In genomic region chr2:109986036-109986785, GRCm38 (mm10) we compare ENCODE assay signal across 21 mouse cellular contexts. TPM values are rescaled to one million over a fixed set of nuclear protein-coding genes. Genes with fewer than 3 reads are reported as not detected.
DNase-seq lines count a peak whose midpoint lies in the region; ATAC-seq lines count a peak whose summit lies in the region.
"Had no signal": no experiment of that assay in that cellular context is flagged by ENCODE, and none has a peak within 500 bp of the region (broad histone marks: within the 10 kb centered on the region; RNA-seq: fewer than 3 reads in every experiment).

No protein-coding gene starts in this region.

- no peak overlapping the region for H3K4me3 ChIP-seq in hindbrain, embryonic 10.5 days
- H3K4me3 ChIP-seq in hindbrain, embryonic 13.5 days, result no peak overlapping the region
- no peak overlapping the region for H3K4me3 ChIP-seq in limb, embryonic 12.5 days (replicated peaks)
- H3K4me3 ChIP-seq in limb, embryonic 10.5 days, result no peak overlapping the region
- no peak overlapping the region for H3K4me3 ChIP-seq in embryonic facial prominence, embryonic 15.5 days (replicated peaks)
- H3K4me3 ChIP-seq: embryonic facial prominence, embryonic 12.5 days; gastrocnemius, adult 2 months; hindbrain, embryonic 15.5 days; lung, embryonic 15.5 days; midbrain, embryonic 12.5 days had no signal

- peaks cover 61% of the 10 kb centered on the region for H3K4me1 ChIP-seq in hindbrain, embryonic 10.5 days (replicated peaks)
- H3K4me1 ChIP-seq in hindbrain, embryonic 13.5 days (replicated peaks), result peaks cover 35% of the 10 kb centered on the region
- H3K4me1 ChIP-seq in limb, embryonic 12.5 days (replicated peaks), result peaks cover 68% of the 10 kb centered on the region
- peaks cover 68% of the 10 kb centered on the region for H3K4me1 ChIP-seq in limb, embryonic 10.5 days
- peaks cover 38% of the 10 kb centered on the region for H3K4me1 ChIP-seq in embryonic facial prominence, embryonic 15.5 days
- H3K4me1 ChIP-seq: lung, embryonic 15.5 days had no signal

- no peak overlapping the region for H3K4me2 ChIP-seq in hindbrain, embryonic 13.5 days
- no peak overlapping the region for H3K4me2 ChIP-seq in limb, embryonic 12.5 days
- H3K4me2 ChIP-seq in embryonic facial prominence, embryonic 15.5 days (replicated peaks), result no peak overlapping the region
- H3K4me2 ChIP-seq: embryonic facial prominence, embryonic 12.5 days; hindbrain, embryonic 15.5 days; lung, embryonic 15.5 days; midbrain, embryonic 12.5 days had no signal

- H3K9ac ChIP-seq in hindbrain, embryonic 13.5 days, result no peak overlapping the region
- no peak overlapping the region for H3K9ac ChIP-seq in limb, embryonic 12.5 days (replicated peaks)
- H3K9ac ChIP-seq in embryonic facial prominence, embryonic 15.5 days, result no peak overlapping the region
- H3K9ac ChIP-seq: embryonic facial prominence, embryonic 12.5 days; forebrain, postnatal 0 days; hindbrain, embryonic 15.5 days; lung, embryonic 15.5 days; midbrain, embryonic 12.5 days had no signal

- peaks cover 11% of the 10 kb centered on the region; the same call in 1 of the 2 replicates for H3K36me3 ChIP-seq in hindbrain, embryonic 10.5 days
- no peaks in the 10 kb centered on the region for H3K36me3 ChIP-seq in hindbrain, embryonic 13.5 days
- no peaks in the 10 kb centered on the region; the same call in 1 of the 2 replicates for H3K36me3 ChIP-seq in limb, embryonic 12.5 days
- H3K36me3 ChIP-seq in limb, embryonic 10.5 days, result 0 out of 2 replicates have a peak, but pooled peaks cover 2% of the 10 kb centered on the region
- H3K36me3 ChIP-seq in embryonic facial prominence, embryonic 15.5 days, result no peaks in the 10 kb centered on the region
- H3K36me3 ChIP-seq: embryonic facial prominence, embryonic 12.5 days; hindbrain, embryonic 15.5 days; lung, embryonic 15.5 days; midbrain, embryonic 12.5 days had no signal

- no peak for ATAC-seq in hindbrain, embryonic 13.5 days (ENCODE audit: low FRiP score)
- no peak for ATAC-seq in limb, embryonic 12.5 days (ENCODE audit: insufficient number of reproducible peaks, insufficient read depth, low FRiP score, low TSS enrichment, low read depth)
- no peak for ATAC-seq in embryonic facial prominence, embryonic 15.5 days (ENCODE audit: insufficient number of reproducible peaks, low FRiP score, low TSS enrichment, low read depth)
- ATAC-seq: forebrain, postnatal 0 days had no signal

- H3K27ac ChIP-seq in hindbrain, embryonic 10.5 days, result peak overlapping the region; percentile 45; the same call in 1 of the 2 replicates
- H3K27ac ChIP-seq in hindbrain, embryonic 13.5 days, result no peak overlapping the region
- H3K27ac ChIP-seq in limb, embryonic 12.5 days, result peak overlapping the region; percentile 69; the same call in 1 of the 2 replicates
- H3K27ac ChIP-seq in limb, embryonic 10.5 days, result no peak overlapping the region; the same call in 1 of the 2 replicates
- peak overlapping the region; percentile 51; the same call in 1 of the 2 replicates for H3K27ac ChIP-seq in embryonic facial prominence, embryonic 15.5 days (replicated peaks)
- H3K27ac ChIP-seq: gastrocnemius, adult 2 months; hindbrain, embryonic 15.5 days; lung, embryonic 15.5 days; macrophage had no signal

- peak; percentile 38 for DNase-seq in adrenal gland, adult 2 months
- no peak for DNase-seq in adrenal gland, postnatal 36 days
- no peak for DNase-seq in hindbrain, embryonic 10.5 days (ENCODE audit: low spot score)
- no peak for DNase-seq in limb, embryonic 10.5 days (ENCODE audit: low spot score)
- no peak for DNase-seq in layer of hippocampus, adult 9-11 months
- DNase-seq: adrenal gland, adult 8-10 months; cerebellum, adult 9-10 months; forebrain, postnatal 0 days; gastrocnemius, adult 2 months; heart, postnatal 10 days; layer of hippocampus, postnatal 36 days; liver; thymus, adult 2 months had no signal

- no peaks in the 10 kb centered on the region for H3K27me3 ChIP-seq in hindbrain, embryonic 10.5 days (ENCODE audit: insufficient read depth, poor library complexity, severe bottlenecking)
- H3K27me3 ChIP-seq in hindbrain, embryonic 13.5 days, result no peaks in the 10 kb centered on the region
- H3K27me3 ChIP-seq in limb, embryonic 12.5 days, result no peaks in the 10 kb centered on the region
- H3K27me3 ChIP-seq in limb, embryonic 10.5 days (ENCODE audit: low read depth, poor library complexity, severe bottlenecking), result no peaks in the 10 kb centered on the region
- H3K27me3 ChIP-seq in embryonic facial prominence, embryonic 15.5 days, result no peaks in the 10 kb centered on the region
- H3K27me3 ChIP-seq: embryonic facial prominence, embryonic 12.5 days; hindbrain, embryonic 15.5 days; midbrain, embryonic 12.5 days had no signal

- no peaks in the 10 kb centered on the region for H3K9me3 ChIP-seq in hindbrain, embryonic 10.5 days
- no peaks in the 10 kb centered on the region for H3K9me3 ChIP-seq in hindbrain, embryonic 13.5 days
- no peaks in the 10 kb centered on the region for H3K9me3 ChIP-seq in limb, embryonic 12.5 days
- no peaks in the 10 kb centered on the region for H3K9me3 ChIP-seq in limb, embryonic 10.5 days (replicated peaks)
- no peaks in the 10 kb centered on the region for H3K9me3 ChIP-seq in embryonic facial prominence, embryonic 15.5 days (replicated peaks)
- H3K9me3 ChIP-seq: embryonic facial prominence, embryonic 12.5 days; hindbrain, embryonic 15.5 days; lung, embryonic 15.5 days; midbrain, embryonic 12.5 days had no signal

- 88% methylated on average over 11 of the region's 11 CpGs for WGBS in hindbrain, embryonic 10.5 days
- WGBS in hindbrain, embryonic 13.5 days, result 84% methylated on average over 11 of the region's 11 CpGs
- WGBS in limb, embryonic 12.5 days, result 53% methylated on average over 11 of the region's 11 CpGs
- 77% methylated on average over 11 of the region's 11 CpGs for WGBS in limb, embryonic 10.5 days
- 71% methylated on average over 11 of the region's 11 CpGs for WGBS in embryonic facial prominence, embryonic 15.5 days

RNA-seq across cellular contexts. Expression of gene Ccdc34, which starts 31.4 kb away (rescaled TPM):
- 1 to 10 TPM; 6.5 to 7.3 TPM for total RNA-seq in adrenal gland, adult 2 months (2021)
- 6.9 and 9.6 TPM in 2 replicates for polyA plus RNA-seq in adrenal gland, adult 2 months (2012; rRNA removed)
- total RNA-seq in adrenal gland, postnatal 36 days (2021), result 1 to 10 TPM; 8.7 to 9.5 TPM
- 41.2 and 53.1 TPM in 2 replicates for polyA plus RNA-seq in hindbrain, embryonic 10.5 days (2016; fragmentation: Nextera tagmentation; extraction: Ambion mirVana)
- 37.8 and 39.6 TPM in 2 replicates for polyA plus RNA-seq in hindbrain, embryonic 13.5 days (2015; fragmentation: Nextera tagmentation; extraction: Ambion mirVana)
- 61.0 and 61.4 TPM in 2 replicates for polyA plus RNA-seq in limb, embryonic 12.5 days (2016; fragmentation: Nextera tagmentation; extraction: Ambion mirVana)
- 49.3 and 57.2 TPM in 2 replicates for polyA plus RNA-seq in limb, embryonic 10.5 days (2016; fragmentation: Nextera tagmentation; extraction: Ambion mirVana)
- 47.1 and 48.2 TPM in 2 replicates for polyA plus RNA-seq in embryonic facial prominence, embryonic 15.5 days (2015; fragmentation: Nextera tagmentation; extraction: Ambion mirVana)

Comparison
In these comparisons a context has a peak if more than half of its experiments do, and no peak if none do; other contexts are left out.
1. H3K27ac ChIP-seq: peak in hindbrain, embryonic 10.5 days (single experiment), limb, embryonic 12.5 days (single experiment) and embryonic facial prominence, embryonic 15.5 days (single experiment); none in hindbrain, embryonic 13.5 days (single experiment) and limb, embryonic 10.5 days (single experiment).